Mouse (Mus musculus): ENCODE measurements around the gene Uba3. TPM values are rescaled to one million over a fixed set of nuclear protein-coding genes. Genes with fewer than 3 reads are reported as not detected.

Gene Uba3
- polyA plus RNA-seq, 1 experiment from 2014 or later: 111 TPM

Other genes starting within 250 kb of the Uba3 start
- 4.6 and 6.8 TPM in 2 replicates for gene Fam19a4, start 145.2 kb downstream of the Uba3 start, polyA plus RNA-seq (2014; fragmentation: Nextera tagmentation; extraction: Ambion mirVana)
- 8.4 and 8.6 TPM in 2 replicates for gene Eogt, start 56.5 kb downstream of the Uba3 start, polyA plus RNA-seq (2014; fragmentation: Nextera tagmentation; extraction: Ambion mirVana)
- gene Tmf1, start 26.5 kb downstream of the Uba3 start, polyA plus RNA-seq (2014; fragmentation: Nextera tagmentation; extraction: Ambion mirVana): 34.4 and 42.5 TPM in 2 replicates
- gene Arl6ip5, start 5.0 kb upstream of the Uba3 start, polyA plus RNA-seq (2014; fragmentation: Nextera tagmentation; extraction: Ambion mirVana): 40.4 and 48.0 TPM in 2 replicates
- 0.42 and 0.66 TPM in 2 replicates for gene Lmod3, start 47.1 kb upstream of the Uba3 start, polyA plus RNA-seq (2014; fragmentation: Nextera tagmentation; extraction: Ambion mirVana)

Measured in hindbrain, embryonic 11.5 days (tissue).